Mouse (Mus musculus) regulatory T cell (primary cell): ENCODE measurements around the gene Epsti1.

ENCODE experiments used
- in situ Hi-C: fragments of 300-600 bp; cut with MboI, MseI; formaldehyde crosslinking; loops from one replicate; pipeline ENCODE4 v1.15.1; 2025; ENCODE audit warnings: high pct_unique_total_duplicates

Epsti1 gene

GRCm38 (mm10) chr14:77923076-77923865 lies 19.2 kb downstream of the Epsti1 start:
- in situ Hi-C loops: no loop called here

- in situ Hi-C loops: loop anchor here (5.0 kb wide), 2 partner anchors 143 to 783 kb away; no protein-coding TSS in a partner anchor
Measured at GRCm38 (mm10) chr14:77925414-77925813, 21.4 kb downstream of the Epsti1 start.

DNA sequence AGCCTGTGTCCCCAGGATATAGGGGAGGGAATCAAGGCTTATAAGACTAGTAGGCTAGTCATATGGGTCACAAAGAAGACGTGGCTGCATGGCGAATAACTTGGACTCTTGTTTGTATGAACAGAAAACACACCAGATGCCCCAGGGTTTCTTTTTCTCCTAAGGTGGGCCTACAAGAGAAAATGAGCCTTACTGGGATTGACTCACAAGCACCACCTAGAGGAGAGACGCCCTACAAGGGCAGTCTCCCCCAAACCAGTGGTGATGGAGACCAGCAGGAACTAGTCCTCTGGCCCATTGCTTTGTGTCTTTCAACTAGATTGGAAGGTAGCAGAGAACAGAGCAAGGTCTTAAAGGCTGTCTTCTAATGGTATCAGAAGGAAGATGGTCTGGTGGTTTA lies 22.7 kb downstream of the Epsti1 start:
- in situ Hi-C loops: loop anchor here (5.0 kb wide), 2 partner anchors 144 to 784 kb away; no protein-coding TSS in a partner anchor

DNA sequence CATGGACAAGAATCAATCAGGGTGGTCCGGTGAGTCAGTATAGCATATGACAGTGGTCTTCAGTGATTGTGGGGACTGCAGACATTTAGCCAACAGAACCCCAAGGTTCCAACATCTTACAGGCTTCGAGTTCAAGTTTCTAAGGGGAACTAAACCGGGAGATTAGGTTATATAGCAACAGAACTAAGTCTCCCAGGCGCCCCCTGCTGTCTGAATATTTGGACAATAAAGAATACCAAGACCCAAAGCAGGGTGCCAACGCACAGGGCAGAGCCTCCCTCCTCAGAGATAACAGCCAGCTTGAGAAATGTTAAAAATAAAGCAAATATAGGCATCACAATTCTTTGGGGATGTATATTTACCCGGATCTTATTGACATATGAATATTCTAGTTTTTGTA lies 24.0 kb downstream of the Epsti1 start:
- in situ Hi-C loops: loop anchor here (5.0 kb wide), 2 partner anchors 146 to 786 kb away; no protein-coding TSS in a partner anchor

DNA sequence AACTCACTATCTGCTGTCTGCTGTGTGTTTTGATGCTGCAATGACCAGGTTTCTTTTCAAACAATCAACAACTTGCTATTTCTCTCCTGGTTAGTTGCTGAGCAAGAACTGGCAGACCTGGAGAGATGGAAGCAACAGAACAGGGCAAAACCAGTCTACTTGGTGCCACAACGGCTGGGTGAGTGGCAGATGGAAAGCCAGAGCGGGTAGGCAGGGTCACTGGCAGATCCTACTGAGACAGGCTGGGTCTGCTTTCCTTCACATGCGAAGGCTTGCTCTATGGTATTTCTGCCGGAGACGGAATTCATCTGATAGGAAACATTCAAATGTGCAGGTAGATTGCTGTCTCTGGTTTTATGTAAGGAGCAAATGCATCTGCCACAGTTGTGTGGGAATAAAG lies 24.6 kb downstream of the Epsti1 start:
- in situ Hi-C loops: loop anchor here (5.0 kb wide), 2 partner anchors 146 to 786 kb away; no protein-coding TSS in a partner anchor

DNA sequence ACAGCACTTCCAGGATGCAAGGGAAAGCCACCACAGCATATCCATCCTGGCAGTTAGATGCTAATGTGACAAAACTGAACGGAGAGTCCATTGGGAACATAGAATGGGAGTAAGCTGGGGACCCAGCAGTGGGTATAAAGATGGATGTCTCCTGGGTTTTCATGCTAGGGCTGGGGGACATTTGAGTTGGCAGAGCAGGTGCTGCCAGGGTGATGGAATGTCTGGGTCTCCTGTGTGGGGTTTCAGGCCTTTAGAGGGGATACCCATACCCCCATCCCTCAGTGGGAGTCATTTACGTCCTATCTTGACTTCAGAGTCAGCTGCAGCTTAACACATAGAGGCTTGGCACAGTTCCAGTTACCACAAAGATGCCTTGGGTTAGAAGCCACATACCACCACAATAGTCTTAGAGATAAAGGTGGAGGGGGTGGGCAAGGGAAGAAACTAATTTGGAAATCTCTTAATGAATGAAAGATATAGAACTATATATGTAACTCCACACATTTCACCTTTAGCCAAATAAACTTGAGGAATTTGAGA lies 25.2 kb downstream of the Epsti1 start:
- in situ Hi-C loops: loop anchor here (5.0 kb wide), 2 partner anchors 147 to 787 kb away; no protein-coding TSS in a partner anchor

GRCm38 (mm10) chr14:77932150-77933047 lies 28.4 kb downstream of the Epsti1 start:
- in situ Hi-C loops: no loop called here

DNA sequence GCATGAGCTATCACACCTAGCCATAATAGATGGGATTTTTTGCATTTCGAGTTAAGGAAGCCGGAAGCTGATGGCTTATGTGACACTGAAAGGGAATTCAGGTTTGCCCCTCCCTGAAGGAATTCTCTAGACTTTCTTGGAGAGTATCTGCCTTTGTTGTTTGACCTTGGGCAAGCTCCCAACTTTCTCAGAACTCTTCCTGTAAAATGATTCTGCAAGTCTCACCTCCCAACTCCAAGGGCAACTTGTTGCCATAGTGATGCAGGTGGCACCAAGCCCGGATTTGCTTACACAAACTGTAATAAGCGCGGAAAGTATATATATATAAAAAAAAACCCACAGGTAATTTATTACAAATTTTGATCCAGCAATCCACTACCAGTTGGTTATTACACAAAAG lies 29.2 kb downstream of the Epsti1 start:
- in situ Hi-C loops: no loop called here

DNA sequence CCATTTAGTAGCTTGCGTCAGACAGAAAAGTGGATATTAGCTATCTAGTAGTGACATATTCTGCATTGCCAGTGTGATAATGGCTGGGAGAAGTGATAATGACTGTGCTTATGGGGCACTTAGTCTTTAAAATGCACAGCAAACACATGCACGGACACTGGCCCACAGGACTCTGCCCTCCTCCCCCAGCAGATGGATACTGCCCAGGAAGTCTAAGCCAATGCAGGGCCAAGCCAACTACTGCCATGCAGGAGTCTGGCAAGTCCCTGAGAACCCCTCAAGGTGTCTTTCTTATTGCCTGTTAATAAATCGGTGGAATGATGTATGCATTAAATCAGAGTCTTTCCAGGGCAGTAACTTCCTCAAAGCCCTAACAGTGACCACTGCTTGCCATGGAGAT lies 30.4 kb downstream of the Epsti1 start:
- in situ Hi-C loops: no loop called here

- in situ Hi-C loops: no loop called here
Measured at GRCm38 (mm10) chr14:77941105-77941504, 37.1 kb downstream of the Epsti1 start.

DNA sequence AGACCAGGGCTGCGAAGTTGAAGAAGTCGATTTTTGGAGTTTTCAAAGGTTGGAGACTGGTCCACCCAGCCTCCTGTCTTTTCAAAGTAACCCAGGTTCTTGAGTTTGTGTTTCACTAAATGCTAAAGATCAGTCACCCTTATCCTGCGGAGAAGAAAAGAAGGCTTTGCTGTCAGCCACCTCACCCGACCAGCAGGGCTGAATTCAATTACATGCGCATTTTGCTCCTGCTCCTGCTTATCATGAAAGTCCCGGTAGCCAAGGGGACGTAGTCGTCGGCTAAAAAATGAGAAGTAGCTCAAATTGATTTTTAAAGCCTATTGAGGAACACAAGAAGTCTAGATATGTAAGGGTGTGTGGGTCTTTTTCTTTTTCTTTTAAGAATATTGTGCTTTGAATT lies 38.2 kb downstream of the Epsti1 start:
- in situ Hi-C loops: no loop called here

GRCm38 (mm10) chr14:77942793-77943558 lies 38.9 kb downstream of the Epsti1 start:
- in situ Hi-C loops: no loop called here

GRCm38 (mm10) chr14:77961741-77962140 lies 57.7 kb downstream of the Epsti1 start:
- in situ Hi-C loops: no loop called here

DNA sequence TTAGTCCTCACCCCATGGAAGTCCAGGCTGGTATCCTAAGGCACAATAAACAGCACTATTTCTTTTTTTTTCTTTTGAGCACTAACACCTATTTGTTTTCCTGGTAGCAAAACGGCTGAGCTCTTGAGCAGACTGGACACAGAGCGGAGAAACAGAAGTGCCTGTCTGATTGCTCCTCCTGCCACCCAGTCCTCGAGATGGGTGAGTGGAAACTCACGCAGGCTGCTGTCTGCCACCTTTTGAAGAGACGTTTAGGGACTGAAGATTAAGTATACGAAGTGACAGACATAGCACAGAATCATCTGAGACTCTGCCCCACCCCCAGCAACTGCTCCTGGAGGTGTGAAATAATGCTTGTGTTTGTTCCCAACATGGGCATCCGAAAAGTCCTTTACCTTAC lies 59.5 kb downstream of the Epsti1 start:
- in situ Hi-C loops: no loop called here

DNA sequence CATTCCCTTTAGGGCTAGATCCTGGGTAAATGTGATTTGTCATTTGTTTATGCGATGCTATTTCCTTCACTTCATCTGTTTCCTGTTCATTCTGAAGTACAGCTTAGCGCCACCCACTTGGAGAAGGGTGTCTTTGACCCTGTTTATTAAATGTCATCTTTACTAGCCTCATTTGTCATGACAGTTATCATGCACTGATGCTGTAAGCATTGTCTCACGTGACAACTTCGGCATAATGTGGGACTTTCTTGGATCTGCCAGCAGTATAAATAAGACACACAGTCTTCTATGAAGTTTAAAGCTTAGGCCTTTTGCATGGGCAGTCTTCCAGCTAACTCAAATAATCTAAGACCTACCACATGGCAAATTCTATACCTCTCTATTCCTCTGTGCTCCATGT lies 67.3 kb downstream of the Epsti1 start:
- in situ Hi-C loops: loop anchor here (10.0 kb wide), 1 partner anchor 1547 kb away; no protein-coding TSS in a partner anchor

DNA sequence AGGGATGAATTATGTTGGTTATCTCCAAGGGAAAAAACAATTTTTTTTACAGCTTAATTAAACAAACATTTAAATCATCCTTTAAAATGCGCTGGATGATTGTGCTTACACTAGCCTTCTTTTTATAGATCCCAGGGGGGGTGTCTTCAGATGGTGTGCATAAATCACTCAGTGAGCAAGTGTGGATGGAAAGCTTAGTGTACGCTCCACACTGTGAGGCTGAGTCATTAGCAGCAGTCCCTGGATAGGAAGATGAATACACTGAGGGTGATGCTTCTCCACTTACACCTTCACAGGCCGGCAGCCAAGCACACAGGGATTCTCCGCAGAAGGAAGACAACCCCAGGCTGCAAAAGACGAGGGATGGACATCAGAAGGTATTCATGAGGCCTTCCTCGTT lies 70.2 kb downstream of the Epsti1 start:
- in situ Hi-C loops: loop anchor here (10.0 kb wide), 1 partner anchor 1549 kb away; no protein-coding TSS in a partner anchor

GRCm38 (mm10) chr14:77975702-77976101 lies 71.7 kb downstream of the Epsti1 start:
- in situ Hi-C loops: loop anchor here (10.0 kb wide), 1 partner anchor 1551 kb away; no protein-coding TSS in a partner anchor

GRCm38 (mm10) chr14:77981516-77981915 lies 77.5 kb downstream of the Epsti1 start:
- in situ Hi-C loops: no loop called here

- in situ Hi-C loops: no loop called here
Measured at GRCm38 (mm10) chr14:77997731-77998130, 93.7 kb downstream of the Epsti1 start.

DNA sequence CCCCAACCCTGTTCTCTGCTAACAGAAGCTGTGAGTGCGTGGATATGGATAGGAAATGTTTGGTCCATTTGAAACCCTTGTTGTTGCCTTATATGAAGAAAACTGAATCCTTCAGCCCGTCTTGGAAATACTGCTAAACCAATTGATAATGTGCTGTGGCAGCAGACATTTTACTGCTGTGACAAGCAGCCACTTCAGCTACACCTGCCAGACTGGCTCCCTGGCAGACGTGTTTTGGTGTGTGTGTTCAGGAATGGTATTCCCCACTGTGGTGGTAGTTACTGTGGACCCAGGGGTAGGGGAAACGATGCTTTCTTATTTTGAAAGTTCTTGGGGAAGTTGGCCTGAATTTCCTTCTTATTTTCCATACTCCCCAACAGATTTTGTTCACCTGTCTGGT lies 100.4 kb downstream of the Epsti1 start:
- in situ Hi-C loops: no loop called here

DNA sequence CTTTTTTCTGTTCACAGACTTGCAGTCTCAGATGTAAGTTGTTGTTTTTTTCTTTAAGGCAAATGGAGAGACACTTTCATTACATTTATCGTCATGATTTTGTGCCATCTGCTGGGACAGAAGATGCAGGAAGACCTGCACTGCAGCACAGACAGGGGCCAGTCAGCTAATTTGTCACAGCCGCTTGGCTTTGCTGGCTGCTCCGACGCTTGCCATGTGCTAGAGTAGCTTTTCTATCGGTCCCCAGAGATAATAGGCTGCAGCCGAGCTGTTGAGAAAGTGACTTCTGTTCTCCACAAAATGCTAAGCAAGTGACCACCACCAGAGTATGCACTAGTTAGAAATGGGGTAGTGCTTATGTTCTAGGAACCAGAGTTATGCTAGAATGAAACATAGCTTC lies 104.0 kb downstream of the Epsti1 start:
- in situ Hi-C loops: no loop called here
